Mouse (Mus musculus): ENCODE results near the gene Faah. TPM values are rescaled to one million over a fixed set of nuclear protein-coding genes. Genes with fewer than 3 reads are reported as not detected.

Gene Faah
- polyA plus RNA-seq, 1 experiment from 2014 or later = 4.4 TPM

GRCm38 (mm10) chr4:115989382-115989781, 28.3 kb downstream of the Faah start:
- Histone ChIP-seq H3K9me3 (peaks cover 3% of the 10 kb centered on the region; the same call in 1 of the 2 replicates), H3K4me1 (replicated peaks) (peaks cover 3% of the 10 kb centered on the region), H3K27ac (no peak overlapping the region), H3K4me3 (no peak overlapping the region), H3K27me3 (ENCODE audit: insufficient read depth, poor library complexity, severe bottlenecking) (peaks cover 10% of the 10 kb centered on the region; the same call in 1 of the 2 replicates), H3K36me3 (no peaks in the 10 kb centered on the region)
- no peak for DNase-seq (ENCODE audit: low spot score)
- 88% methylated on average over 7 of the region's 7 CpGs for WGBS

- no peak for DNase-seq (ENCODE audit: low spot score)
- Histone ChIP-seq H3K27ac (no peak overlapping the region), H3K9me3 (peaks cover 3% of the 10 kb centered on the region; the same call in 1 of the 2 replicates), H3K4me3 (no peak overlapping the region), H3K27me3 (ENCODE audit: insufficient read depth, poor library complexity, severe bottlenecking) (peaks cover 19% of the 10 kb centered on the region), H3K4me1 (replicated peaks) (peaks cover 6% of the 10 kb centered on the region), H3K36me3 (no peaks in the 10 kb centered on the region)
- 77% methylated on average over 5 of the region's 5 CpGs for WGBS
Observed at GRCm38 (mm10) chr4:115987858-115988530, 29.7 kb downstream of the Faah start.

- no peak overlapping the region for H3K4me3 ChIP-seq
- H3K36me3 ChIP-seq = no peaks in the 10 kb centered on the region
- peaks cover 23% of the 10 kb centered on the region for H3K27me3 ChIP-seq (ENCODE audit: insufficient read depth, poor library complexity, severe bottlenecking)
- H3K27ac ChIP-seq = no peak overlapping the region
- no peak for DNase-seq (ENCODE audit: low spot score)
- H3K4me1 ChIP-seq (replicated peaks) = peaks cover 6% of the 10 kb centered on the region
- 96% methylated on average over 1 of the region's 1 CpGs for WGBS
- peaks cover 3% of the 10 kb centered on the region; the same call in 1 of the 2 replicates for H3K9me3 ChIP-seq
Observed at GRCm38 (mm10) chr4:115987436-115987835, 30.3 kb downstream of the Faah start.

DNA sequence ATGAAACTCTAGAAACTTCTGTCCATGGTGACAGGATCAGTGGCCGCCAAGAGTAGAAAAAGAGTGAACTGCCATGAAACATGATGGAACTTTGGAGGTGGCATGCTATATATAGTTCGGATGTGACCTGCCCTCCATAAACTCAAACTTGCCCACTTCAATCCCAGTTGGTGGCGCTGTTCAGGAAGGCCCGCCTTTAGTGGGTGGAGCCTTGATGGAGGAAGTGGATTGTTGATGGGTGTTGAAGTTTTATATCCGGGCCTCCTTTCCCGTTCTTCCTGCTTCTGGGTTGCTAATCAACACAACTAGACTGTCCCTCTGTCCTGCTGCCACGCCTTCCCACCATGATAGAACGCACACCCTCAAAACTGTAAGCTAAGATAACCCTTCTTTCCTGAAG, 32.8 kb downstream of the Faah start:
- Histone ChIP-seq H3K4me3 (no peak overlapping the region), H3K27me3 (ENCODE audit: insufficient read depth, poor library complexity, severe bottlenecking) (peaks cover 48% of the 10 kb centered on the region), H3K36me3 (no peaks in the 10 kb centered on the region), H3K9me3 (no peaks in the 10 kb centered on the region), H3K27ac (no peak overlapping the region), H3K4me1 (replicated peaks) (peaks cover 10% of the 10 kb centered on the region)
- DNase-seq (ENCODE audit: low spot score) = no peak
- WGBS = 42% methylated on average over 8 of the region's 8 CpGs

- H3K27ac ChIP-seq = no peak overlapping the region
- H3K27me3 ChIP-seq (ENCODE audit: insufficient read depth, poor library complexity, severe bottlenecking) = peaks cover 57% of the 10 kb centered on the region
- peaks cover 19% of the 10 kb centered on the region for H3K4me1 ChIP-seq (replicated peaks)
- H3K9me3 ChIP-seq = no peaks in the 10 kb centered on the region
- peak overlapping the region; percentile 5 for H3K4me3 ChIP-seq
- DNase-seq (ENCODE audit: low spot score) = peak; percentile 92
- WGBS = 2% methylated on average over 13 of the region's 13 CpGs
- H3K36me3 ChIP-seq = no peaks in the 10 kb centered on the region
Observed at GRCm38 (mm10) chr4:115984111-115984510, 33.6 kb downstream of the Faah start.

DNA sequence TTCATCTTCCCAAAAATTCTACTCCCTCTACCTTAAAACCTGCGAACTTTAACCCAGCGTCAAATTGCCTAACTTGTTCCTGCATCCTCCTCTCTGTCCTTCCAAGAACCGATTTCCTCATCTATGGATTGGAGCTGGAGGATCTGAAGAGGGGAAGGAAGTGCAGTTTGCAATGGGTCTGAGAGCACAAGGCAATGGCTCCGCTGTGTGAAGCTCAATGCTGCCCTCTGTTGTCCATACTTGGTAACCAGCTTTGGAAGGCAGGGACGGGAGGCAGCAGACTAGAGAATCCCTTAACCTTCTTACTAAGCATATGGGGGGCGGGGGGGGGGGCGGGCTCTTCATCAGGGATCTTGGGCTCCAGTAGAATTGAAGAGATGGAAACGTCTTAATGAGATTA, 37.0 kb downstream of the Faah start:
- Histone ChIP-seq H3K4me1 (replicated peaks) (peaks cover 46% of the 10 kb centered on the region), H3K27me3 (ENCODE audit: insufficient read depth, poor library complexity, severe bottlenecking) (peaks cover 81% of the 10 kb centered on the region), H3K36me3 (no peaks in the 10 kb centered on the region), H3K27ac (no peak overlapping the region), H3K9me3 (no peaks in the 10 kb centered on the region), H3K4me3 (no peak overlapping the region)
- DNase-seq (ENCODE audit: low spot score) = peak; percentile 81
- WGBS = under 1% methylated on average over 8 of the region's 8 CpGs

DNA sequence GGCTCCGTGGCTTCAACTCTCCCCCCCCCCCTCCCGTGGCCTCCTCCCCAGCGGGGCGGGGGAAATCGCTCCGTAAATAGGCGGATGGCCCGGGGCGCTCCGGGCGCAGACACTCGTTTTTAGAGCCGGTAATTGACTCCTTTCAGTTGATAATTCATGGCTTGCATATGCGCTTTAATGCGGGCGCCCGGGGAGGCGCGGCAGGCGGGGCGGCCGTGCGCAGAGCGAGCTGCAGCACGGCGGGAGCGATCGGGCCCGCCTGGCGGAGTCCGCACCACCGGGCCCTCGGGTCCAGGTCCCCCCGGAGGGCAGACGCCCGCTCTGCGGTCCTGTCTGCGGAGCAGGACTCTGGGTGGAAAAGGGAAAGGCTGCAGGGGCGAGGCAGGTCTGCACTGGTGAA, 38.3 kb downstream of the Faah start:
- DNase-seq (ENCODE audit: low spot score) = no peak
- H3K4me3 ChIP-seq = peak overlapping the region; percentile 49
- H3K36me3 ChIP-seq = no peaks in the 10 kb centered on the region
- under 1% methylated on average over 39 of the region's 39 CpGs for WGBS
- no peaks in the 10 kb centered on the region for H3K9me3 ChIP-seq
- H3K27ac ChIP-seq = peak overlapping the region; percentile 56; the same call in 1 of the 2 replicates
- peaks cover 48% of the 10 kb centered on the region for H3K4me1 ChIP-seq (replicated peaks)
- H3K27me3 ChIP-seq (ENCODE audit: insufficient read depth, poor library complexity, severe bottlenecking) = peaks cover 93% of the 10 kb centered on the region

DNA sequence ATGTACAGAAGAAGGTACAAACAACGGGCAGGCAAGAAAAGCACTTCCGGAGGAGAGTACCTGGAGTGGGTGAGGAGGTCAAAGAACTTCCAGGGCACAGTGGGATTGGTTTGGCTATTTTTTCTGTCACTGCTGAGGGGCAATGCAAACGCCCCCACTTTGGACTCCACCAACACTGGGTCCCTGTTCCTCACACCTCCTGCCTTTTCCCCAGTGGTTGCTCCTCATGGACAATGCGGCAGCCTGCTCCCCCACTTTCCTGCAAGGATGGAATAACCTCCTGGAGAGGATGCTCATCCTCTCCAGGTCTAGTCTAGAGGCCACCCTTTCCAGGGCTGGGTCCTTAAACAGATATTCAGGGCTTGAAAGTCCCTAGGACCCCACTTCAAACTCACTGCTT, 38.8 kb downstream of the Faah start:
- peaks cover 44% of the 10 kb centered on the region for H3K4me1 ChIP-seq (replicated peaks)
- H3K9me3 ChIP-seq = no peaks in the 10 kb centered on the region
- H3K27me3 ChIP-seq (ENCODE audit: insufficient read depth, poor library complexity, severe bottlenecking) = peaks cover 98% of the 10 kb centered on the region
- no peak overlapping the region for H3K27ac ChIP-seq
- no peaks in the 10 kb centered on the region for H3K36me3 ChIP-seq
- H3K4me3 ChIP-seq = peak overlapping the region; percentile 49
- no peak for DNase-seq (ENCODE audit: low spot score)
- 7% methylated on average over 4 of the region's 4 CpGs for WGBS

GRCm38 (mm10) chr4:115972543-115972942, 45.2 kb downstream of the Faah start:
- 66% methylated on average over 24 of the region's 24 CpGs for WGBS
- no peak overlapping the region for H3K27ac ChIP-seq
- H3K27me3 ChIP-seq (ENCODE audit: insufficient read depth, poor library complexity, severe bottlenecking) = peaks cover 99% of the 10 kb centered on the region
- no peaks in the 10 kb centered on the region for H3K9me3 ChIP-seq
- H3K36me3 ChIP-seq = no peaks in the 10 kb centered on the region
- H3K4me3 ChIP-seq = no peak overlapping the region
- DNase-seq (ENCODE audit: low spot score) = no peak
- H3K4me1 ChIP-seq (replicated peaks) = peaks cover 27% of the 10 kb centered on the region

- Histone ChIP-seq H3K4me3 (no peak overlapping the region), H3K4me1 (replicated peaks) (peaks cover 57% of the 10 kb centered on the region), H3K27ac (no peak overlapping the region), H3K27me3 (ENCODE audit: insufficient read depth, poor library complexity, severe bottlenecking) (peaks cover 100% of the 10 kb centered on the region), H3K9me3 (no peaks in the 10 kb centered on the region), H3K36me3 (no peaks in the 10 kb centered on the region)
- no peak for DNase-seq (ENCODE audit: low spot score)
- 13% methylated on average over 5 of the region's 5 CpGs for WGBS
Observed at GRCm38 (mm10) chr4:115964446-115964845, 53.3 kb downstream of the Faah start.

DNA sequence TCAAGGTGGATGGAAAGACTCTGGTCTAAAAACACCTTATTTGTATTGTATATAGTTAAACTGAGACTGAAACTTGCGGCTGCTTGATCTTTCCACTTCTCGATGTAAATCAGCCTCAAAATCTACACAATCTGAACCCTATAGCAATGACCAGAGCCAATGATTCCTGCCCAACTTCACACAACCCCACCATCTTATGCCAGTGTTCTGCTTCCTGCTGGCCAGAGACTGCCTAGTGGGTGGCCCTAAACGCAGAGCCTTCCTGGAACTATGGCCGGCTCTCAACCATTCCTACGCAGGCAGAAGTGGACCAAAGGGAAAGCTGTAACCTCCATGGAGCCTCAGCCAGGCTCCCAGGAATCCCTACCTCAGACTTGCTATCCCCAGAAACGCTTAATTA, 54.0 kb downstream of the Faah start:
- WGBS = 7% methylated on average over 6 of the region's 6 CpGs
- Histone ChIP-seq H3K36me3 (no peaks in the 10 kb centered on the region), H3K27ac (no peak overlapping the region), H3K9me3 (no peaks in the 10 kb centered on the region), H3K4me3 (no peak overlapping the region; the same call in 1 of the 2 replicates), H3K27me3 (ENCODE audit: insufficient read depth, poor library complexity, severe bottlenecking) (peaks cover 100% of the 10 kb centered on the region), H3K4me1 (replicated peaks) (peaks cover 59% of the 10 kb centered on the region)
- no peak for DNase-seq (ENCODE audit: low spot score)

GRCm38 (mm10) chr4:115962671-115963412, 54.9 kb downstream of the Faah start:
- peaks cover 100% of the 10 kb centered on the region for H3K27me3 ChIP-seq (ENCODE audit: insufficient read depth, poor library complexity, severe bottlenecking)
- H3K4me1 ChIP-seq (replicated peaks) = peaks cover 58% of the 10 kb centered on the region
- peak overlapping the region; percentile 83 for H3K27ac ChIP-seq
- H3K36me3 ChIP-seq = no peaks in the 10 kb centered on the region
- peak; percentile 78 for DNase-seq (ENCODE audit: low spot score)
- under 1% methylated on average over 79 of the region's 79 CpGs for WGBS
- H3K4me3 ChIP-seq = peak overlapping the region; percentile 66
- no peaks in the 10 kb centered on the region for H3K9me3 ChIP-seq

GRCm38 (mm10) chr4:115961991-115962390, 55.7 kb downstream of the Faah start:
- WGBS = 12% methylated on average over 7 of the region's 7 CpGs
- Histone ChIP-seq H3K36me3 (no peaks in the 10 kb centered on the region), H3K27ac (no peak overlapping the region), H3K27me3 (ENCODE audit: insufficient read depth, poor library complexity, severe bottlenecking) (peaks cover 100% of the 10 kb centered on the region), H3K4me1 (replicated peaks) (peaks cover 50% of the 10 kb centered on the region), H3K4me3 (no peak overlapping the region), H3K9me3 (no peaks in the 10 kb centered on the region)
- DNase-seq (ENCODE audit: low spot score) = no peak

All from hindbrain, embryonic 10.5 days (tissue).